Mouse (Mus musculus) retina, embryonic 14.5 days (tissue): ENCODE results near the gene 4930470P17Rik.

Experiments used
- DNase-seq: peaks from one replicate; pipeline ENCODE4 v3.0.0-alpha.2; 2015; ENCODE audit warnings: low spot score

Gene 4930470P17Rik

DNA sequence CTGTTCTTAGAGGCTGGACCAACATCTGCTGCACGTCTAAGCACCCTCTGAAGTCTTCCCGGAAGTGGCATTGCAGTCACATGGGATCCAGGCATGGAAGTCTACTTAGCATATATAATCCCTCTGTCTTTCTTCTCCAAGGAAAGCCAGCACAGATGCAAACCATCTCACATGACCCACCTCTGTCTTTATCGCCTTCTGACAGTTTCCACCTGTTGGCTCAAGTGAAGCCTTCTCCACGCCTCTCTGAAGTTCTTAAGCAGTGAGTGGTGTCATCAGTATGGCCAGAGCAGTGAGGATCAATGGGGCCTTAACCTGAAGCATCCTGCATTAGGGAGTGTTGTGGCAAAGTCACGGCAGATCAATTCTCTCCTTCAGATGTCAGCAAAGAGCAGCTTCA, 23.2 kb downstream of the 4930470P17Rik start:
- no peak for DNase-seq

DNA sequence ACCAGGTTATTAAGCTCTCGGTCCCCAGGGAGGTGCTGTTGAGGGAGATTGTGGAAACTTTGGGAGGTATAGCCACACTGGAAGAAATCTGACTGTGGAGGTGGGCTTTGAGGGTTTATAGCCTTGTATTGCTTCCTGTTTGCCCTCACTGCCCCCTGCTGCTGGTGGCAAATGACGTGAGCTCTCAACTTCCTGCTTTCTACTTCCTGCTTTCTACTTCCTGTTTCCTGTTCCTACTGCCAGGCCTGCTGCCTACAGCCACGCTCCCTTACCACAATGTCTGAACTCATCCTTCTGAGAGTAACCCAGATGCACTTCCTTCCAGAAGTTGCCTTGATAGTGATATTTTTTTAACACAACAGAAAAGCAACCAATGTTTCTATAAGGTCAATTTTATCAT, 24.3 kb downstream of the 4930470P17Rik start:
- no peak for DNase-seq

DNA sequence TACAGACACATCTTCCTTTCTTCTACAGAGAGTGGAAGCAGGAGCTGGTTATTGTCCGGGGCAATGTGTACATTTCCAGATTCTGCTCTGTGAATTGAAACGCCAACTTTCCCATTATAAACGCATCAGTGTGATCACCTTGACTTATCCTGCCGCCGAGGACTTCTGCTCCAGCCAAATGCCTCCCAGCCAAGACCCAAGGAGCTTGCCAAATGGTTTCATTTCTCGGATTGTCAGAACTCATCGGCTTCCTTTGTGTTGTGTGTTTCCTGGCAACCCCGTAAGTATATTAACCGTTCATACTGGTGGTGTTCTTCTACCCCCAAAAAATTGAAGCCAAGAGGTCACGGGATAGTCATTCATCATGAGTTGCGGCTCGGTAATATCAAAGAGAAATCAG, 25.7 kb downstream of the 4930470P17Rik start:
- no peak for DNase-seq

DNA sequence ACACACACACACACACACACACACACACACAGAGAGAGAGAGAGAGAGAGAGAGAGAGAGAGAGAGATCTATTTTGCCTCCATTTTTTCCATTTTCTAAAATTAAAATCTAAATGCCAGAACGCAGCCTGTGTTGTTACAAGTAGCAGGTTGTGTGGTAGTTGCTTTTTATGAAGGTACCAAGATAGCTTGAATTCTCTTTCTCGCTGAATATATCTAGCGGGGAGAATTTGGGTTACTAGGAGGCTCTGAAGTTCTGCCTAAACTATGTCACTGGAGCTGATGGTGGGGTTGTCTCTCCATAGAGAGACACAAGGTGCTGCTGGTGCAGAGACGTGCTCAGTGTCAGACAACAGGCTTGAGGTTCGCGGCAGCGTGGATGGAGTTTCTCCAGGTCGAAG, 36.8 kb downstream of the 4930470P17Rik start:
- DNase-seq: no peak

DNA sequence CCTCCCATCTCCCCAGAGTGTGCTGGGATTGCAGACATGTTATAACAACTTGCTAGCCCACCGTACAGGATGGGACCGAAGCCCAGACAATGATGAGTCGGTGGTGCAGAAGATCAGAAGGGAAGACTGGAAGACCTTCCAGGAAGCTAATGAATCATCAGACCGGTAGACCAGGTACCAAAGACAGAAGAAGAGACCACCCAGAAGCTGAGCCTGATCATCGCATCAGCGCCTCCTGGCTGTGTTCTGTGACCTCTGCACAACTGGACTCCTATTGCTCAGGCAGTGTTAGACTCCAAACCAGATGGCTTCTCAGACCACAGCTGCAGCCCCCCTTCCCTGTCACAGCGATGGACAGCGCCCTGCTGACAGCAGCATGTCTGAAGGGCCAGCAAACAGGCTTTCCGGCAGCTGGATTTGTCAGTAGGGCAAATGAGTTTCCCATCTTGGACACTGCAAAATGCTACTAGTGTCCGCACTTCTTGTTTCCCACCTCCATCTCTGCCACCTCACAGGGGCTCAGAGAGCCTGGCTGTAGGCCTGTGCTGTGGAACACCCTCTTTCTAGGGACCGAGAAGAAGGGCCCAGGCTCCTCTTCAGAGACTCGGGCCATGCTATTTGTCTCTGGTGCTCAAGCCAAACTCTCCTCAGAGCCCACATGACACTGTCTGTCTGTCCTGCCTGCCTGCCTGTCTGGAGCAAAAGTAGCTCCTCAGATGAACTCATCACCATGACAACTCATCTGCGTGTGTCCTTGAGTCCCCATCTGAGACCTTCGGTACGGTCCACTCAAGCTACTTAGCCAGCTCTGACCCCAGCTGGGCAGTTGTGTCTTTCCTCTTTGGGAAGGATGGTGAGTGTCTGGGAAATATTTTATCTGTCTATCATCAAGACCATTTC, 37.6 kb downstream of the 4930470P17Rik start:
- DNase-seq: no peak

DNA sequence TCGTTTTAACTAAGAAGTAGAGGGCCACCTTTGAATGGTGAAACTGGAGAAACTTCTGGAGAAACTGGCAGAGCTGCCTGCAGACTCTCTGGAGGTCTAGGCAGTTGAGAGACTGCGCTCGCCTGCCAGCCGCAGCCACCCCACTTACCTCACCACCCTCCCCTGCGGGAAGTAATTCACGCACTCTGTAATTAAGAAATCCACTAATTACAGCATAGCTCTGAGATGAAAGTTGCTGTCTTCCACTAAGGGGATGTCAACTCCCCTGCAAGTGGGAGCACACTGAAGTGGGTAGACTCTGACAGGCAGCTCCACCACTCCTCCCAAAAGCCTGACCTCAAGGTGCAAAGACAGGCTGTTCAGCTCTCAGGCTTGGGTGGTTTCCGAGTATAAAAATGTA, 49.7 kb downstream of the 4930470P17Rik start:
- DNase-seq: no peak

DNA sequence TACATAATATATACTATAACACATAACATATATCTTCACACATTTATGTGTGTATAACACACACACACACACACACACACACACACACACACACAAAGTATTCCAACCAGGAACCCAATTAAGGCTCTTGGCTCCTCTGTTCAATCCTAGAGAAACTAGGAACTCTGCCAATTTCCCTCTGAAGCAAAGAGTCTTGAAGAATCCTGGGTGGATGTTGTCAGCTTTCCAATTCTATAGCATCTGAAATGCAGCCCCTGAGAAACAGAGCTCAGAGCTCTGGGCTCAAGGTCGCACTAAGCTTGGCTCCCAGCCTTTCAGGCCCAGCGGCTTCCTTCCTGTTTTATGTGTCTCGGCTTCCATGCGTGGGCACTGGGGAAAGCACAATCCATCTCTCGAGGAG, 51.6 kb downstream of the 4930470P17Rik start:
- no peak for DNase-seq

DNA sequence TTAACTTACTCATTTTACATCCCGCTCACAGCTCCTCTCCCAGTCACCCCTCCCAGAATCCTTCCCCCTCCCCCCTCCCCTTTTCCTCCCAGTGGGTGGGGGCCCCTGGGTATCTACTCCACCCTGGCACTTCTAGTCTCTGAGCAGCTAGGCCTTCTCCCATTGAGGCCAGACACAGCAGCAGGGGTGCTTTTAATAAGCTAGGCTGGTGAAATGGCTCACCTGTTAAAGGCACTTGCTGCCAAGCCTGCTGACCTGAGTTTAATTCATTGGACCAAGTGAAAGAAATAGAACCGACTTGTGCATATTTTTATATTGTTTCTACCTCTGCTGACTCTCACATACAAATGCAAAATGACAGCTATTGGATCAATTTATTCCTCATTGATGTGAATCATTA, 52.7 kb downstream of the 4930470P17Rik start:
- no peak for DNase-seq

DNA sequence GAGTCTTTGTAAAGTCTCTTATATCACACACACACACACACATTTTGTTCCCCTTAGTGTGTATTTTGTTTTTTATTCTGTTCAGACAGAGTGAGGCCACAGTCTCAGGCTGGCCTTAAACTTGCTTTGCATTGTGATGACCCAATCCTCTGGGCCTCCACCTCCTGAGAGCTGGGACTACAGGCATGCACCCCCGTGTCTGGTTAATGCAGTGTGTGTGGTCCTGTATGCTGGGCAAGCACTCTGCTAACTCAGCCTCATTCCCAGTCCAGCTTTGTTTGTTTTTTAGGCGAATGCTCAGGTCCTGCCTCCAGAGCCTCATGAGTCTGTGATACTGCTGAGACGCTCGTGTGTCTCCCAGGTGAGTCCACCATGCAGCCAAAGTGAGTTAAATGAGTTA, 53.8 kb downstream of the 4930470P17Rik start:
- DNase-seq: peak; percentile 61

DNA sequence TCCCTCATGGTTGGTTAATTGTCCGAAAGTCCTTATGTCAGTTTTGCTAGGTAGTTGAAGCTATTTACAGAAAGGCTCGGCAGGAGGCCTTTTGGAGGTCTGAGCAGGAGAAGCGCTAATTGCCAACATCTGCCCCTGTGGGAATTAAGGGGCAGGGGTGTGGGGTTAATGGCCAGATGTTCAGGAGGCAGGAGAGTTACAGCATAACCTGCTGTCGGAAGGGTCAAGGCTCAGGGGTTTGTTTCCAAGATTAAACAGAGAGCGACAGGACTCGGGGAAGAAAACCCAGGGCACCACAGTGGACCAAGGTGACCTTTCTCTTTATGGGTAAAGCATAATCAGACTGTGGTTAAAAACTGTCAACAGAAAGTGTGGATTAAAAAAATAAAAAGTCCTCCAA, 54.3 kb downstream of the 4930470P17Rik start:
- peak; percentile 66 for DNase-seq

DNA sequence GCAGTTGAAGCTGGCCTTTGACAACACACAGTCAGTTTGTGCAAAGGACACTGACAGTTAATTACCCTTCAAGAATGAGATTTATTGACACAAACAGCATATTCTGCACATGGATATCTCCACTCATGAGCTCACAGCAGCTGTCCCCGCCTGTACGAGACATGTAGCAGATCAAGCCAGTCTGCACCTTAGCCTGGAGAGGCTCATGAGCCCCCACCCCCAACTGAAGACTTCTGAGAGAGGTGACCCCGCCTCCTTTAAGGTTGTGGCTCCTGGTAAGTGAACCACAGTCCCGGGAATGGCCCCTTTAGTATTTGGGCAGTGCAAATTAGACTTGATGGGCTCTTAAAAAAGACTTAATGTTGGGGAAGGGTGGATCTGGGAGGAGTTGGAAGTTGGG, 56.1 kb downstream of the 4930470P17Rik start:
- no peak for DNase-seq

DNA sequence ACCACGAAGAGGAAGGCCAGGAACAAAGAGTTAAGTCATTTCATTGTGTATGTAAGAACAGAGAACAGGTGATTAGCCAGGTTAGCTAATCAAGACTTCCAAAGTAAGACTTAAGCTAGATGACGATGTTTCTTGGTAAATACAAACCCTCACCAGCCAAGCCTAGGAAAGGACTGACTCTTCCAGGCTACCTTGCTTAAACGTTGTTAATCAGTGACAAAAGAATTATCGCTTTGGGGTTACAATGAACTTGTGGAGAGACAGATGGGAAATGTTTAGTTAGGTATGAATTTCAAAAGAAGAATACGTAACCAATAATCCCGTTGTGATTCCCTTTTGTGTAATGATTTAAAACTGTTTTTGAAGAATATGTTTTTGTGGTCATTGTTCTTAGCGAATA, 56.9 kb downstream of the 4930470P17Rik start:
- no peak for DNase-seq

DNA sequence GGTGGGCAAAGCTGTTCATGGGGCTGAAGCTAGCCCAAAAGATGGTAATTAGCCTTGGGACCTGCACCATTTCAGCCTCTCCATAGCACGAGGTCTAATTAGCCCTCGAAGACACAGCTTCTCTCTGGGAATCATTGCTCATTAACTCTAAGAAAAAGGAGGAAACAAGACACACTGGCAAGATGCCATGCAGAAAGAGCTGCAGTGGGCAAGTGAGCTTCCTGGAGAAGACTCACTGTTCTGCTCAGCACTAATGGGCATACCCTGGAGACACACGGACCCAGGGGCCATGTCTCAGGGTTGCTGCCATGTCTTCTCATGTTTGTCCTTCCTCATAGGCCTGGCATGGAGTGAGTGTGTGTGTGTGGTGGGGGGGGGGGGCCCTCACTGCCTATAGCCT, 57.7 kb downstream of the 4930470P17Rik start:
- no peak for DNase-seq

DNA sequence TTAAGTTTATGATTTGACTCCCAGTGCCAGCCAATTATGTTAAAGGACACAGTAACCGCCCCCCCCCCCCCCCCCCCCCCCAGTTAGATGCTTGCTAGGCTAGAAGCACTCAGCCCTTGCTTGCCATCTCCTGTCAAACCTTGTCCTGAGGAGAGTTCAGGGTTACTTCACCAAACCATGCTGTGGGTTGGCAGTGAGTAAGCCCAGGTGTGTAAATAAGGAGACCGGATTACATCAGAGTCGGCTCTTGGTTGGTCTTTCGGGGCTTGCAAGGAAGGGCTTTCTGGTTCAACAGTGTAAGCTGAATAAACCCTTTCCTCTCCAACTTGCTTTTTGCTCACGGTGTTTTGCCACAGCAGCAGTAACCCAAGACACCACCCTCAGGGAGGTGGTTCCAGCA, 58.2 kb downstream of the 4930470P17Rik start:
- DNase-seq: no peak

DNA sequence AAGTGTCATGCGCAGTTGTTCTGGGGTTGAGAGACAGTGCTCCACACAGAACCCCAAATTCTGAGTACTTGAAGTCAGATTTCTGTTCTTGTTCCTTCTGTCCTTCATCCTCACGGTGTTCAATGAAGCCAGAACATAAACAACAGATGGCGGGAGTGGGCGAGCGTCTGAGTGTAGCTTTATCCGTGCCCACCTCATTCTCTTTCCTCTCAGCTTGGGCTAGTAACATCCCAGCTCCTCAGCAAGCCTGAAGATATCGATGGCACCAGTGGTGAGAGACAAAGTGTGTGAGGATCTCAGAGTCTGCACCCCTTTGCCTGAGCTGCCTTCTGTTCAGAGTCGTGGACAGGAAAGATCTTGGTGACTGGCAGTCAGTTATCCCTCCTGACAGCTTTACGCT, 62.6 kb downstream of the 4930470P17Rik start:
- no peak for DNase-seq

DNA sequence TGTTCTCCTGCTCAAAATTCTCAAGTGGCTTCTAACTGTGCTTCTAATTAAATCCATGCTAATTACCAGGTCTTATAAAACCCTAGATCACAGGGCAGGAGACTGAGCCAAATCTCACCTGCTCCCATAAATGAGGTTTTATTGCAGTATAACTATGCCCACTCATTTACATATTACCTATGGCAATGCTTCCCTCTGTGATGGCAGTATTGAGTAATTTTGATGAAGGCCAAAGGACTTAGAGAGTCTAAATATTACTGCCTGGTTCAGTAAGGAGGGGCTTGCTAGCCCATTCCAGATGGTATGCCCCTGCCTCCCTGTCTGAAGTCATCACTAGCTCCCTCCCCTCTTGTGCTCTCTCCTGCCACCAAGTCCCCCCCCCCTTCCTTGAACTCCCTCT, 66.0 kb downstream of the 4930470P17Rik start:
- DNase-seq: no peak

DNA sequence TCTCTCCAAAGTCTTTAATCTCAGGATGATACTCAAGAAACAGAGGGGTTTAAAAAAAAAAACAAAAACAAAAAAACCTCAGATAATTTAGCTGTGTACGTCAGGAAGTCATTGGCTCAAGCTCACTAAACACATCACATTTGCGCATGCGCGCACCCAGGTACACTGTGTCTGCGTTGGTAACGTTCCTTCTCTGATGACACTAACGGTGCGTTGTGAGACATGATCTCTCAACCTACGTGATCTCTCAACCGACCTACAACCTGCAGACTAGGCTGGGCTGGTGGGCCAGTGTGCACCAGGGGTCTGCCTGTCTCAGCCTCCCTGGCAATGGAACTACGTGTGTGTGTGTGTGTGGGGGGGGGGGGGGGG, 67.0 kb downstream of the 4930470P17Rik start:
- DNase-seq: no peak

DNA sequence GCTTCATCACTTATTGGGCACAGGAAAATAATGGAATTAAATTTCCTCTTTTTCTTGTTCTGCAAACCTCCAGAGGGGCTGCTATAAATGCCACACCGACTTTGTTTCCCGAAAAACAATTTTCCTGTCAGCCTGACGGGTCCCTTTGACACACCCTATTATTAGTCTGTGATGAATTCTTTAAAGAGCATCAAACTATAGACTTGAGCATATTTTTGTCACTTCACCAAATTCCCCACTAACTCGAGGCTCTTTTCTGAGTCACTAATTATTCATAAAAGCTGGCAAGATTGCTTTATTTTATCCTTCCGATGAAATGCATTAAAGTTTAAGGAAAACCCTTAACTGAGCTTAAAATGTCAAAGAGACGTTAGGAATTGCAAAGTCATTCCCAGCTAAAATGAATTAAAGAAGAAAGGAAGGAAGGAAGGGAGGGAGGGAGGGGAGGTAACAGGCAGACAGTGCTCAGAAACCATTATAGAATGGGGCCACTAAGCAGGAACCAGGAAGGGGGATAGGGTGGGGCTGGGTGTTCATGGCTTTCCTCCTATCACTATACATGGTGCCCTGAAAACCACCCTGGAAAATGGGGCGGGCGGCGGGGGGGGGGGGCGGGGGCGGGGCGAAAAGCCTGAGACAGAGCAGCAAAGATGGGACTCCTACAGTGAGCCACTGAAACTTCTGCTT, 67.6 kb downstream of the 4930470P17Rik start:
- DNase-seq: no peak

DNA sequence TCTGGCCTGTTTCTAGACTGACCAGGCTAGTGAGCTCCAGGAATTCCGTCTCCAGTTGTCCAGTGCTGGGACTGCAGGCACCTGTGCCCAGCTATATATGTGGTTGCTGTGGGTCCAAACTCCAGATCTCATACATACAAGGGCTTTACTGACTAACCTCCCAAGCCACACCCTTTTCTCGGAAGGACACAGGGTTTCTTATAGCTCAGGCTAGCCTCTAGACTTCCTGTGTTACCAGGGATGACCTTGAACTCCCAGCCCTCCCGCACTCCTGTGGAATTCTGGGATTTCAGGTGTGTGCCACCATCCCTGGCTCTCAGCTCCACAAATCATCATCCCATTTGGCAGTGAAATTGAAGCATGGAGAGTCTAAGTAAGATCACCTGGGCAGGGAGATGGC, 71.6 kb downstream of the 4930470P17Rik start:
- DNase-seq: no peak

DNA sequence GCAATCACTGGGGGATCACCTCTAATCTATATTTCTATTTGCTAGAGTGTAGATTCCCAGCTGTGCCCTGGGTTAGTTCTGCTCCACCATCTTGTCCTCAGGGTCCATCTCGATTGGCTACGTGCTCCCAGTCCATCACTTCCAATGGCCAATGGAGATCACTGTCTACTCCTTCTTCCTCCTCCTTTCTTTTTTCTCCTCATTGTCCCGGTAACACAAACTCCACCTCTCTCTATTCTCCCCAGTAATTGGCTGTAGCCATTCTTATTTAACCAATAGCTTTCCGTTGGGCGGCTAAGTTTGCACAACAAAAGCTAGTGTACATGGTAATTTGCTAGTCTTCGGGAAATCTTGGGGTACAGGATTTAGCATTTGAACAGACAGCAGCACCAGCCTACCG, 72.1 kb downstream of the 4930470P17Rik start:
- DNase-seq: no peak
